Mouse (Mus musculus): ENCODE data around the gene Clic4.
A peak's percentile ranks its signal among the peaks of the same experiment; 100 is the strongest.

DNA sequence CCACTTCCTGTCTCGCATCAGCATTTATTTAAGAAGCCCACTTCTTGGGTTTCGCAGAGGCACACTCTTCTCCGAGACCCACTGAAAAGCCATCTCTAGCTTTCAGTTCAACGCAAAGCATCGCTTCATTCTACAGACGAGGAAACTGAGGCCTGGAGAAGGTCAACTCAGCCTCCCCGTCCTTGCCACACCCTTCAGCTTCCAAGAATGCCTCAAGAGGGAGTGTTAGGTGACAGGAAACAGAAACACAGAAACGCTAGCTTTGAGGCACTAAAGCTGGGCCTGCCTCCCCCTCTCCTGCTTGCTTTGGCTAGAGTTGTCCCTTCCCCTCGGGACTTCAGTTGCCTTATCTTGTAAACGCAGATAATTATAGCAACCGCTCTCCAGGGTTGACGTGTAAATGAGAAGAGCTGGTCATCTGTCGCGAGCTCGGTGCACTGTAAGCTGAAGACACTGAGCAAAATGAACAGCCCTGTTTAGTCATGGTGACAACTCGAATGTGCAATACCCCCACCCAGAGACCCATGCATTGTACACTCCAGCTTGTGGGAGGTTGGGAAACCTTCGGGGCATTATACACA, 40.6 kb upstream of the Clic4 start:
- TF ChIP-seq CTCF (IDR thresholded peaks at IDR 0.05): peak; percentile 8; the same call in 1 of the 2 replicates
- TF ChIP-seq EP300 (IDR thresholded peaks at IDR 0.05): no peak
